Mouse (Mus musculus) forebrain, embryonic 13.5 days (tissue): ENCODE measurements at regions not wholly inside any gene's neighbourhood (a gene's known extent, or its start where the extent isn't known, plus 50 kb on each side); places are given as distances from the start of the nearest gene placed in this dataset.

Source experiments
- ATAC-seq: fragments of 200-750 bp; cut with Nextera tagmentation; 2 replicates; pipeline ENCODE4 v1.8.0; 2017
- H3K27ac ChIP-seq: fragments of 300-500 bp; sonication (generic); 2 replicates; pipeline ENCODE4 v1.5.1; 2015; ENCODE audit warnings: inconsistent platforms, mild to moderate bottlenecking, moderate library complexity
- H3K27me3 ChIP-seq: fragments of 300-500 bp; sonication (generic); 2 replicates; pipeline ENCODE4 v1.6.1; 2015; ENCODE audit warnings: mild to moderate bottlenecking, inconsistent platforms
- H3K36me3 ChIP-seq: fragments of 300-500 bp; sonication (generic); 2 replicates; pipeline ENCODE4 v1.6.1; 2015; ENCODE audit warnings: mild to moderate bottlenecking, inconsistent platforms; ENCODE audit not compliant: poor library complexity, severe bottlenecking
- H3K4me1 ChIP-seq: fragments of 300-500 bp; sonication (generic); 2 replicates; pipeline ENCODE4 v1.6.1; 2015; ENCODE audit warnings: inconsistent platforms
- H3K4me2 ChIP-seq: fragments of 300-500 bp; sonication (generic); 2 replicates; pipeline ENCODE4 v1.6.1; 2015; ENCODE audit warnings: inconsistent platforms, mild to moderate bottlenecking, moderate library complexity
- H3K4me3 ChIP-seq: fragments of 300-500 bp; sonication (generic); 2 replicates; pipeline ENCODE4 v1.5.1; 2015; ENCODE audit warnings: mild to moderate bottlenecking, inconsistent platforms
- H3K9ac ChIP-seq: fragments of 300-500 bp; sonication (generic); 2 replicates; pipeline ENCODE4 v1.6.1; 2015; ENCODE audit warnings: mild to moderate bottlenecking, inconsistent platforms
- H3K9me3 ChIP-seq: fragments of 300-500 bp; sonication (generic); replicated peaks from 2 replicates; pipeline ENCODE4 v1.6.1; 2016; ENCODE audit warnings: inconsistent platforms
- WGBS: fragments of 180-500 bp; shearing (Covaris S2); methylation state at CpG from one replicate; pipeline ENCODE4 v1.1.7; 2015; 5-methylcytosine and 5-hydroxymethylcytosine counted together

DNA sequence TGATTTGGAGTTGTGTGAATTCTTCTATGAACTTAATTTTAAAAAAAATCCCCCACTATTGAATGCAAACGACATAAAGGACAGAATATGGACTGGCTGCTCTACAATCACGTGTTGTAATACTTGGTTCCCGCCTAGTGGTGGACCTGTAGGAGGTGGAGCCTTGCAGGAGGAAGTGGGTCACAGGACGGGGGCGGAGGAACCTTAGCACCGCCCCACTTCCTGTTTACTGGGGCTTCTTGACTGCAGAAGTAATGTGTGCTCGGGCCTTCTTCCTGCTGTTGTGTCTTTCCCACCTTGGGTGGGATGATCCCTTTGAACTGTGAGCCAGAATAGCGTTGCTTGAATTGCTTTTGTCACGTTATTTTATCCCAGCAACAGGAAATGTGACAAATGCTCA, 52.2 kb upstream of the Tmem108 start:
- Histone ChIP-seq H3K4me2 (no peak overlapping the region), H3K27me3 (no peaks in the 10 kb centered on the region), H3K27ac (no peak overlapping the region), H3K9me3 (0 out of 2 replicates have a peak, but pooled peaks cover 4% of the 10 kb centered on the region), H3K36me3 (no peaks in the 10 kb centered on the region), H3K4me3 (no peak overlapping the region), H3K4me1 (no peaks in the 10 kb centered on the region), H3K9ac (no peak overlapping the region)
- no peak for ATAC-seq
- 89% methylated on average over 9 of the region's 9 CpGs for WGBS

DNA sequence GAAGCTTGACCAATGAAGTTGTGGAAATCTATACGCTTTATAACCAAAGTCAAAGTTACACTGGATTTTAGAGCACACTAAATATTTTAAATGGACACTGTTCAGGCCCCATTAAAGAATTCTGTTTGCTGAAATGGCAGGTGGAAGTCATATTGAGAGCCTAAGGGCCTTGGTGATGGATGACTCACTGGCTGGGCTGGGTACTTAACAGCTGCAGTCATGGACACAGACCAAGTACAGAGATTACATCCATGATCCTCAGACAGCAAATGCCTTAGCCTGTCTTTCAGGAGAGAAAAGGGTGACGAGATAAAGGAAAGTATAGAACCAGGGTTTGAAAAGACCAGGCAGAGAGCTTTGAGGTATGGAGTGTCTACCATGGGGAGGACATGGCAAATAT, 57.4 kb upstream of the Tmem108 start:
- 88% methylated on average over 2 of the region's 2 CpGs for WGBS
- H3K4me3 ChIP-seq = no peak overlapping the region
- H3K27me3 ChIP-seq = no peaks in the 10 kb centered on the region
- no peak overlapping the region for H3K27ac ChIP-seq
- H3K4me1 ChIP-seq = no peaks in the 10 kb centered on the region
- no peak overlapping the region for H3K9ac ChIP-seq
- ATAC-seq = no peak
- no peaks in the 10 kb centered on the region for H3K9me3 ChIP-seq
- H3K4me2 ChIP-seq = no peak overlapping the region
- no peaks in the 10 kb centered on the region for H3K36me3 ChIP-seq

GRCm38 (mm10) chr9:103821632-103822031, 60.0 kb upstream of the Tmem108 start:
- no peak overlapping the region for H3K27ac ChIP-seq

DNA sequence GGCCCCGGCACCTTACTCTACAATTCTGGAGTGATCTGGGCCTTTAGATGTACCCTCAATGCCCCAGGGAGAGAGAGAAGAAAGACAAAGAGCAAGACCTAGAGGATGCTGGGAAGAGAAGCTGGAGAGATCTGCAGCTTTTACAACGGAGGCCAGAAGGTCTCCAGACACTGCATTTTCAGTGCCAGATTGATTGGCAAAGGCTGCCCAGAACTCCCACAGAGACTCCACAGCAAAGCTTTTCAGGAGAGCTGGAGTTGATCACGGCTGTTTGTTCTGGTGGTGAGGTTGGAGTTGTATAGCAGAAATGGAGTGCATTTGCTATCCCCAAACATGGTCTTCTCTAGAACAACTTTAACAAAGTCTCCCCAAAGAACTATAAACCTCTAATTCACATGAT, 61.9 kb upstream of the Tmem108 start:
- Histone ChIP-seq H3K4me3 (no peak overlapping the region), H3K9ac (no peak overlapping the region), H3K27ac (no peak overlapping the region), H3K9me3 (no peaks in the 10 kb centered on the region), H3K4me1 (no peaks in the 10 kb centered on the region), H3K4me2 (no peak overlapping the region), H3K27me3 (no peaks in the 10 kb centered on the region), H3K36me3 (no peaks in the 10 kb centered on the region)
- 48% methylated on average over 3 of the region's 3 CpGs for WGBS
- no peak for ATAC-seq

More at GRCm38 (mm10) chr9:103821632-103822031, 60.0 kb upstream of the Tmem108 start:
- H3K4me3 ChIP-seq = no peak overlapping the region
- H3K4me1 ChIP-seq = no peaks in the 10 kb centered on the region
- no peak overlapping the region for H3K9ac ChIP-seq
- H3K4me2 ChIP-seq = no peak overlapping the region
- WGBS = 86% methylated on average over 3 of the region's 3 CpGs
- no peaks in the 10 kb centered on the region for H3K27me3 ChIP-seq
- H3K36me3 ChIP-seq = no peaks in the 10 kb centered on the region
- ATAC-seq = no peak
- H3K9me3 ChIP-seq = no peaks in the 10 kb centered on the region

DNA sequence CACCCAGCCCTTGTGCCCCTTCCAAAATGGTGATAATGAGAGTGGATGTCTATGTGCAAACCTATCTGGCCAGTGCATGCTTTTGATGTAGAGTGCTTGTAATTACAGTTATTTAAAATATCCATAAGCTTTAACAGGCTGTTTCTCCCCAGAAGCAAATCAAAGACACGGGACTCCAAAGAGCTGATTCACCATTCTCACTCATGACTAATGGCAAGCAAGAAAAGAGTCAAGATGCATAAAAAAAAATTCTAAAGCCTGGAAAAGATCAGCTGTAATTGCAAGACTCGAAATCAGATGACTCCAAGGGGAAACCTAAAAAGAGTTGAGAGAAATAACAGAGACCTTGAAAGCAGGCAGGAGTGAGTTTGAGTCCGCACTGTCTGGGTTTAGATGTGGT, 79.6 kb upstream of the Tmem108 start:
- WGBS = 81% methylated on average over 3 of the region's 3 CpGs
- no peaks in the 10 kb centered on the region; the same call in 1 of the 2 replicates for H3K4me1 ChIP-seq
- no peak overlapping the region for H3K4me3 ChIP-seq
- H3K27ac ChIP-seq = no peak overlapping the region
- H3K27me3 ChIP-seq = no peaks in the 10 kb centered on the region
- H3K9me3 ChIP-seq = no peaks in the 10 kb centered on the region
- H3K36me3 ChIP-seq = no peaks in the 10 kb centered on the region
- no peak overlapping the region for H3K4me2 ChIP-seq
- H3K9ac ChIP-seq = no peak overlapping the region
- ATAC-seq = no peak

GRCm38 (mm10) chr9:103843836-103844235, 82.2 kb upstream of the Tmem108 start:
- ATAC-seq = no peak
- H3K4me1 ChIP-seq = no peaks in the 10 kb centered on the region; the same call in 1 of the 2 replicates
- no peak overlapping the region for H3K4me3 ChIP-seq
- H3K27me3 ChIP-seq = no peaks in the 10 kb centered on the region
- no peaks in the 10 kb centered on the region for H3K9me3 ChIP-seq
- no peak overlapping the region for H3K27ac ChIP-seq
- no peak overlapping the region for H3K9ac ChIP-seq
- no peak overlapping the region for H3K4me2 ChIP-seq
- no peaks in the 10 kb centered on the region for H3K36me3 ChIP-seq
- 65% methylated on average over 8 of the region's 8 CpGs for WGBS

- 81% methylated on average over 6 of the region's 6 CpGs for WGBS
- H3K27ac ChIP-seq = no peak overlapping the region
- no peak for ATAC-seq
- no peaks in the 10 kb centered on the region for H3K9me3 ChIP-seq
- H3K4me1 ChIP-seq = no peaks in the 10 kb centered on the region; the same call in 1 of the 2 replicates
- no peak overlapping the region for H3K4me2 ChIP-seq
- no peaks in the 10 kb centered on the region for H3K36me3 ChIP-seq
- H3K27me3 ChIP-seq = no peaks in the 10 kb centered on the region
- no peak overlapping the region for H3K4me3 ChIP-seq
- H3K9ac ChIP-seq = no peak overlapping the region
Observed at GRCm38 (mm10) chr9:103845916-103846457, 84.3 kb upstream of the Tmem108 start.

DNA sequence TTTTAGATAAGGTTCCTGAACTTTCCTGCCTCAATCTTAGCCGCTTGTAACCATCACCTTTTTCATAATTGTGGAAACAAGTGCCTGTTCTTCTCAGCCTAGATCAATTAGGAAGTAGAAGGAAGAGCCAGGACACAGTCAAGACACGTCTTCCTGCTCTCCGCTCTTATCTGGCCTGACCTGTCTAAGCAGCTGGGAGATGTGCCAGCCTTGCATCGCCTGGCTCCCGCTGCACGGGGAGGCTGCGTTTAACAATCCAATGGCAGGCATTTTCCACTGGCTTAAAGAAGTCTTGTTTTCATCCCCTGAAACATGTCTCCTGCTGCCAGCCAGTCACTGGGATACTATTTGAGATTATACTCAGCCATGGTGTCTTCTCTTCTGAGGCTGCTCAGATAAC, 86.3 kb upstream of the Tmem108 start:
- ATAC-seq = no peak
- Histone ChIP-seq H3K27me3 (no peaks in the 10 kb centered on the region), H3K9ac (no peak overlapping the region), H3K4me2 (no peak overlapping the region), H3K36me3 (no peaks in the 10 kb centered on the region), H3K4me1 (no peaks in the 10 kb centered on the region; the same call in 1 of the 2 replicates), H3K4me3 (no peak overlapping the region), H3K27ac (no peak overlapping the region), H3K9me3 (no peaks in the 10 kb centered on the region)
- 80% methylated on average over 7 of the region's 7 CpGs for WGBS

- ATAC-seq = no peak
- H3K4me2 ChIP-seq = no peak overlapping the region
- no peaks in the 10 kb centered on the region for H3K4me1 ChIP-seq
- no peaks in the 10 kb centered on the region for H3K27me3 ChIP-seq
- no peak overlapping the region for H3K9ac ChIP-seq
- no peak overlapping the region for H3K4me3 ChIP-seq
- 88% methylated on average over 3 of the region's 3 CpGs for WGBS
- no peaks in the 10 kb centered on the region for H3K36me3 ChIP-seq
- H3K27ac ChIP-seq = no peak overlapping the region
- H3K9me3 ChIP-seq = peaks cover 7% of the 10 kb centered on the region
Observed at GRCm38 (mm10) chr9:103849079-103849478, 87.4 kb upstream of the Tmem108 start.

- Histone ChIP-seq H3K36me3 (no peaks in the 10 kb centered on the region), H3K27me3 (no peaks in the 10 kb centered on the region), H3K27ac (no peak overlapping the region), H3K4me1 (no peaks in the 10 kb centered on the region), H3K9me3 (peaks cover 7% of the 10 kb centered on the region), H3K4me2 (no peak overlapping the region), H3K9ac (no peak overlapping the region), H3K4me3 (no peak overlapping the region)
- WGBS = 78% methylated on average over 2 of the region's 2 CpGs
- ATAC-seq = no peak
Observed at GRCm38 (mm10) chr9:103852691-103853090, 91.1 kb upstream of the Tmem108 start.

- ATAC-seq = no peak
- WGBS = 45% methylated on average over 12 of the region's 12 CpGs
- Histone ChIP-seq H3K9me3 (no peaks in the 10 kb centered on the region), H3K36me3 (no peaks in the 10 kb centered on the region), H3K27ac (no peak overlapping the region), H3K4me3 (no peak overlapping the region), H3K27me3 (no peaks in the 10 kb centered on the region), H3K4me1 (no peaks in the 10 kb centered on the region), H3K9ac (no peak overlapping the region), H3K4me2 (no peak overlapping the region)
Observed at GRCm38 (mm10) chr9:103860658-103861377, 99.2 kb upstream of the Tmem108 start.

DNA sequence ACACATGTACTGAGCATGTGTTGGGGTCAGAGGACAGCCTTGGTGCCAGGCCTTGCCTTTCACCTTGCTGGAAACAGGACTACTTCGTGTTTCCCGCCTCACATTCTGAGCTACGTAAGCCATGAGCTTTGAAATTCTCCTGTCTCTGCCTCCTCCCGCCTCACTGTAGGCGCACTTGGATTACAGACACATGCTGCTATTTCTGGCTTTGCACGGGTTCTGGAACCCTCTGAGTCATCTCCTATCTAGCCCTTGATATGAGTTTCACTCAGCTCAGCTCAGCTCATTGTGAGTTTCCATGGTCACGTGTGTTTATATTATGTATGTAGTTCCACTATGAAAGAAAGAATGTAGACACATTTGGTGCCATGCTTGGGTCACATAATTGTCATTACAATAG, 100.9 kb upstream of the Tmem108 start:
- Histone ChIP-seq H3K27me3 (no peaks in the 10 kb centered on the region), H3K4me1 (no peaks in the 10 kb centered on the region), H3K27ac (no peak overlapping the region), H3K9ac (no peak overlapping the region), H3K4me3 (no peak overlapping the region), H3K36me3 (no peaks in the 10 kb centered on the region), H3K9me3 (no peaks in the 10 kb centered on the region), H3K4me2 (no peak overlapping the region)
- ATAC-seq = no peak
- WGBS = 93% methylated on average over 7 of the region's 7 CpGs
